Mouse (Mus musculus): ENCODE results near the gene Gm10322.

- no peak for TF ChIP-seq POLR2A (IDR thresholded peaks at IDR 0.05; ENCODE audit: extremely low read depth, insufficient read depth, low read length)
- TF ChIP-seq CTCF (IDR thresholded peaks at IDR 0.05; ENCODE audit: extremely low read depth, insufficient read depth, low read length), result no peak
Measured at GRCm38 (mm10) chr10:59589856-59590255, 26.0 kb upstream of the Gm10322 start.
